Mouse (Mus musculus) kidney, postnatal 36 days (tissue): ENCODE results near the gene Dus1l.
"Not testable (repeated sequence)": the region's sequence is repeated elsewhere in the genome, so short reads cannot be mapped to it uniquely, and the experiment has no call there.

Experiments used
- DNase-seq, 2 experiments: peaks; one replicate each; pipeline ENCODE4 v3.0.0; 2021 to 2022; ENCODE audit warnings: mixed read lengths in 2 of 2

The Dus1l gene

DNA sequence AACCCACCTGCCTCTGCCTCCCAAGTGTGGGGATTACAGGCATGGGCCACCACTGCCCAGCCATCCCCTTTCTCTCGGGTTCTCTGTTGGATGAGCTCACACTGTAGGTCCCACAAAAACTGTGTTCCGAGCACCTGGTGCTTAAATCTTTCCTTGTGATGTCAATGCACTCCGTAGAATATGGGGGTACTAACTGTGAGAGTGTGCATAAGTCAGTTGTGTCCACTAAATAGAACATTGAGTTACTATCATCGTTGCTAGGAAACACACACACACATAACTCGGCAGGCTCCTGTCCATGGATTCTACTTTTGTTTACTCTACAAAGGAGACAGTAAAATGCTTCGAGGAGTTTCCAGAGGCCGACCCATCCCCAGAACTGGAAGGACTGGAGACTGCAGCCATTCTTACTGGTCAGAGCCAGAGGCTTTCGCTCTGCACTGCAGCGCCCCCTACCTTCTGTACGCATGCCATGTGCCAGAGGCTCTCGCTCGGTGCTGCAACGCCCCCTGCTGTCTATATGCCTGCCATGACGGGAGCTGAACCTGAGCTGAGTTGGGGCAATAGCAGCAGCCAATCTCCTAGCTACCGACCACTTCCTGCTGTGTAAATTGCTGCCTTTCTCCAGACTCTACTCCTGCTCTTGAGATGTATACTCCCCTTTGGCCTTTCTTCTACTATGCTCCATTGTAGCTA lies 20.3 kb downstream of the Dus1l start:
- DNase-seq: peak; percentile 93 to 99

DNA sequence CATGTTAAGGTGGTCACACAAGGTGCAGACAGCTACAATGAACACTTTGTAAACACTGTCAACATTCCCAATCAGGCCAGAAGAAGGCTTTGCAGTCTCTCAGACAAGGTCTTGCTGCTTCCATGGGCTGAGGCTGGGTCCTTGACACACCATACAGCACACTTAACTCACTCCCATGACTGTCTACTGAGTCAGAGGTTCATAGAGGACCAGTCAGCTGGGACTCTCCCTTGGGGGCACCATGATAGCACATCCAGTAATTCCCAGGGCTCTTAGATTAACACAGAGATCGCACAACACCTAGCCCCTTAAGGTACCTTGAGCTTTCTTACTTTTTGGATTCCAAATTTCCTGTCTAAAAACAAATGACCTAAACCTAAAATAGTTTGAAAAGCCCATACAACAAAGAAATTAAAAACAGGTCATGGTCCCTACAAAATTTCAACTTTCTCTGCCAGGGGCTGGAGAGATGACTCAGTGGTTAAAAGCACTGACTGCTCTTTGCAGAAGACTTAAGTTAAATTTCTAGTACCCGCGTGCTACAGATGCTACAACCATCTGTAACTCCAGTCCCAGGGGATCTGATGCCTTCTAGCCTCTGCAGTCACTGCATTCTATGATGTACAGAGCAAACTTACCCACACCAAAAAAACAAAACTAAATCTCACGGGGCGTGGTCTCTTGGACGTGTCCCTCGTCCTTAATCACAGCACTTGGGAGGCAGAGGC lies 22.6 kb downstream of the Dus1l start:
- no peak for DNase-seq

DNA sequence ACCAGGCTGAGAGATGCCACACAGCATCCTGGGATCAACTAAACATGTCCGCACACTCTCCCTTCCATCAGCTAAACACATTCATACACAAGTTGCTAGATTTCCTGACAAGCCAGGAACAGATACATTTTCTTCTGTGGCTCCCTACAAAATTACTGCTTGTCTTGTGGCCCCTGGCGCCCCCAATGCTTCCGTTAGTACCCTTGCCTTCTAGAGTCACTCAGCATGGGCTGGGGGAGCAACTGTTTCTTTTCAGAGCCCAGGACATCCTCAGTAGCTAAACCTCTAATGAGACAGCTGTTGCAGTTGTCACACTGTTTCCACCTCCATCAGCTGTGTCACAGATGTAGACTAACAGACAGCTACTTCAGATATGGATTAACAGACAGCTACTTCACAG lies 23.5 kb downstream of the Dus1l start:
- no peak for DNase-seq

DNA sequence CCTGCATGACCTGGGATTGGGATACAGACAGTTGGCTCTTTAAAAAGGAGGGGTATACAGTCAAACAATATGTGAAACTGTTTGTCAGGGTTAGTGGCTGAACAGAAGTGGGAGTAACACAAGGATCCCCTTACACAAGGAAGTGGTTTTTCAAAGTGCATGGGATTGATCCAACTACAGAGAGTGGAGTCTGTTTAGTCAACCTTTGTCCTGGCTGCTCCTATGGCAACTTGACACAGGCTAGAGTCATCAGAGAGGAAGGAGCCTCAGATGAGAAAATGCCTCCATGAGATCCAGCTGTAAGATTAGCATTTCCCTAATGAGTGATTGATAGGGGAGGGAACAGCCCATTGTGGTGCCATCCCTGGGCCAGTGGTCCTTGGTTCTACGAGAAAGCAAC lies 28.0 kb downstream of the Dus1l start:
- no peak for DNase-seq

DNA sequence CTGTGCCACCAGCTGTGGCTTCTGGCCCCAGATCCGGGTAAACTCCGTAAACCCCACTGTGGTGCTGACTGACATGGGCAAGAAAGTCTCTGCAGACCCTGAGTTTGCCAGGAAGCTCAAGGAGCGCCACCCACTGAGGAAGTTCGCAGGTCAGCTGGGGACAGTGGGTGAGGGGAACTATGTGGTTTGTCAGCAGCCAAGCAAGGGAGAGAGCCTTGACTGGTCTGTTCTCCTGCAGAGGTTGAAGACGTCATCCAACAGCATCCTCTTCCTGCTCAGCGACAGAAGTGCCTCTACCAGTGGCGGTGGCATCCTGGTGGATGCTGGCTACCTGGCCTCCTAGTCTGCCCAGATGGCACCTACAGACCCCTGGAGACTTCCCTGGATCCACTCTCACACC lies 29.2 kb downstream of the Dus1l start:
- not testable (repeated sequence) for DNase-seq

DNA sequence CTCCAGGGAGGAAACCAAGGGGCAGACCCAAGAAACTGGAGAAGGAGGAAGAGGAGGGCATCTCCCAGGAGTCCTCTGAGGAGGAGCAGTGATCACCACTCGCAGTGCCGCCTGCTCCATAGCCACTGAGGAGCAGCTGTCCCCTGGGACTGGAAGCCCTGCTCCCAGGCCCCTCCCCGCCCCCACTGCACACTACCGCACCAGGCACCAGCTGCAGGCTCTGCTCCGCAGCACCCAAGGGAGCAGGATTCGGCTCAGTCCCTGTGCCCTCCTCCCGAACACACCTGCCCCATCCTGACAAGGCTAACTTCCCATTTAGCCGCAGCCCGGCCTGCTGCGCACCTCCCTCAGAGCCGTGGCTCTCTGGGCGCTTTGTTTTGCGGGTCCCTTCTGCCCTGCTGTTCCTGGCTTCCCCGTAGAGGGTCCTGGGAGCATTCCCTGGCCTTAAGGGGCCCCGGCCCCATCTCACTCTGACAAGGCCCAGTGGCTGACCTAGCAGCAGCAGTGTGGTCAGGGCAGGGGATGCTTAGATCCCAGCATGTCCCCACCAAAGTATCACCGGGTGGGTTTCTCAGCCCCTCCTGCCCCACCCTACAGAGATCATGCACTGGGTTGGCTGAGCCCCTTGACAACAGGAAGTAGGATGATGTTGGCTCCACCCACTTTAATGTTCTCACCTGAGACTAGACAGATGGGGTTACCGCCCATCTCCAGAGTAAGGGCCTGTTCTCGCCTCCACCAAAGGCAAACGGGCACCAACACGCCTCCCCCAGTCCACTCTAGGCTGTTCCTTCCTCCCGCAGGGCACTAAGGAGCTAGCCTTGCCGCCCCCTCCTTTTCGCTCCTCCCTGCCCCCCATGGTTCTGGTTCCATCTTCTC lies 32.8 kb downstream of the Dus1l start:
- DNase-seq: not testable (repeated sequence)

DNA sequence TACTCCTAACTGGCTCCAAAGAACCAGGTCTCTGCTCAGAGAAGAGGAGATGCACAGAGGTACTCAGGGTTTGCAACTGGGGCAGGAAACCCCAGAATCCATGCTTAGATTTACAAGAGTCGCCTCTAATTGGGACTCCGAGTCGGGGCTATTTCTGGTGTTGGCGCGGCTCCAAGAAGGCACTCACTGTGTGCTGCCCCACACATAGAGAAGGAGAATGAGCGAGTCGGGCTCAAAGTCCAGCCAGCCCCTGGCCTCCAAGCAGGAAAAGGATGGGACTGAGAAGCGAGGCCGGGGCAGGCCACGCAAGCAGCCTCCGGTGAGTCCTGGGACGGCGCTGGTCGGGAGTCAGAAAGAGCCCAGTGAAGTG lies 33.5 kb downstream of the Dus1l start, which contains the start of gene Hmga1b:
TSS of gene Hmga1b (plus strand) at position 123 of the 370 bp plus-strand sequence.
- peak in 1 of 2 experiments; percentile 54 for DNase-seq

DNA sequence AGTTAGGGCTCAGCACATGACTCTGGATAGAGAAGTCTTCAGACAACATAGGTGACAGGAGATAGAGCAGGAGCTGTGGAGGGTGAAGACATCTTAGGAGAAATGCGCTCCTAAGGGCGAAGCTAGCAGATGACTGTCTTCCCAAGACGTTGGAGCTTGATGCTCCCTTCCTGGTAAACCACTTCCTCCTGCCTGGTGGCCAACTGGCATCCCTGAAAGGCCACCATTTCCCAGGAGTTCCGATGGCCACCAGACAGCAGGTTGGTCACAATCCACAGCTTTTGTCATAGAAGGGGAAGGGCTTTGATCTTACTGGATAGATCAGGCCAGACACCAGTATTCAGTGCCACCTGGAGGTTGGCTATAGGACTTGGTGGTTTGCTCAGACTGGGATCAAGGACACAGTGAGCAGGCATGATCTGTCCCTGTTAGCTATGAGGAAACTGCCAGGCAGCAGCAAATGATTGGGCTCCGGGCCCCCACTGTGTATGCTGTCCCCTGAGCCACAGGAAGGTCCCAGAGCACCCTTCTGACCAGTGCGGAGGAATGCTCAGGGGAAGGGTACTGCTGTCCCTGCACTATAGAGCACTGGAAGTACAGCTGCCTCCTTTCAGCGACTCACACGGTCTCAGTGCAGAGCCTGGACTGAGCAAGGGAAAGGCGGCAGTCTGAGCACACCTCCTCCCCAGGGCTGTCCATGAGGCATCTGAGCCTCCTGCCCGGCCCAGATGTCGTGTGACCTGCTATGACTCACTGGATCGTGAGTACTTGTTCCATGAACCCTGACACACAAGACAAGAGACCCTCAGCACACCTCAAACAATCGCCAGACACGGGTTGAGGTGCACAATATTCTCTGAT lies 34.2 kb downstream of the Dus1l start:
- no peak for DNase-seq

DNA sequence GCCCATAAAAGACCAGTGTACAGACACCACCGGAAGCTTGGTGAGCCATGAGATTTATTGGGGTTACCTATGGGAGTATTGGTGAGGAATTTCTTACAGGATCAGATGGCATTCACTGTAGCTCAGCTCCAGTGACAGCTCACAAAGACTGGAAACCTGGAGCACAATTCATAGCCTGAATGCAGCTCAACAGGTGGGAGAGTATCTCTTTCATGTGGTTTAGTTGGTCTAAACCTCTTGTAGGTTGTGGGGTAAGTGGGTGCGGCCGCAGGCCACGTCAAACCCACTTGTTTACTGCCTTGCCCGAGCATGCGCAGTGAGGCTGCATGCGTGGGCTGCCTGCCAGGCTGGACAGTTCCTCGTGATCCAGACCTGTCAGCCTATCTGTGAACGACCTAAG lies 36.0 kb downstream of the Dus1l start:
- no peak for DNase-seq

DNA sequence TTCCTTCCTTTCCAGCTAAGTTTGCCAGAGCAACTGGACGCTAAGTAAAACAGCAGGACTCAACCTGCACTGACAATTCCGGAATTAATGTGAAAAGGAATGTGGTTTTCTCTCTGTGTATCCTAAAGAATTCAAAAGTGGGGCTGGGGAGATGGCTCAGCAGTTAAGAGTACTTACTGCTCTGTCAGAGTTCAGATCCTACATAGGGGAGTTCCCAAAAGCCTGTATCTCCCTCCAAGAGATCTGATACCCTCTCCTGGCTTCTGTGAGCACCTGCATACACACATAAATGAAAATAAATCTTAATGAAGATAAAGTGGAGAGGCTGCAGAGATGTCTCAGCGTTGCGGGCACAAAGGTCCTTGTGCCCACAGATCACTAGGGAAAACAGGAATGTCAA lies 44.6 kb downstream of the Dus1l start:
- no peak for DNase-seq

DNA sequence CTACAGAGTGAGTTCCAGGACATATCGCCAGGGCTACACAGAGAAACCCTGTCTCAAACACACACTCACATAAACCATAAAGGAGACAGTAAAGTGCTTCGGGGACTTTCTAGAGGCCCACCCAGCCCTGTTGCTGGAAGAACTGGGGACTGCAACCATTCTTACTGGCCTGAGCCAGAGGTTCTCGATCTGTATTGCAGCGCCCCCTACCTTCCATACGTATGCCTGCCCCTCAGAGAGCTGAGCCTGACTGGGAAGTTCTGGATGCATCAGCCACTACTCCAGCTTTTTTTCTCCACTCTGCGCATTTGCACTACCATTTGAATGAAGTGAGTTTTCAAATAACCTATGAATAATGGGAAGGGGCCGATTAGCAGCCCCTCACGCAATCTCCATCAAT lies 46.8 kb downstream of the Dus1l start:
- peak; percentile 54 to 75 for DNase-seq

DNA sequence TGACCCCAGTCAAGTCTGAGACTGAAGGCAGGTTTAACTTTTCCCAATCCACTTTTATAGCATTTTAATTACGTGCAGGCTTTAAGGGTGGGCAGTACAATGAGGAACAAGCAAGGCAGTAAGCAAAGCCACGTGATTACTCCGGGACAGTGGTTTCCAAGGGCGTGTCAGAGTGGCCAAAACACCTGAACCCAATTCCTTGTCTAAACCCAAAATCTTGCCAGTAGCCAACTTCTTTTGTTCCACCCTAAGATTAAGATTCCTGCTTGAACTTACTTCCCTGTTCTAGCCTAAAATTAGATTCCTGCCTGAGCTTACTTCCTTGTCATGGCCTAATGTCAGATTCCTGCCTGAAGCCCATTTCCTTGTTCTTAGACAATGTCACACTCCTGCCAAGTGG lies 48.2 kb downstream of the Dus1l start:
- DNase-seq: peak in 1 of 2 experiments; percentile 28

DNA sequence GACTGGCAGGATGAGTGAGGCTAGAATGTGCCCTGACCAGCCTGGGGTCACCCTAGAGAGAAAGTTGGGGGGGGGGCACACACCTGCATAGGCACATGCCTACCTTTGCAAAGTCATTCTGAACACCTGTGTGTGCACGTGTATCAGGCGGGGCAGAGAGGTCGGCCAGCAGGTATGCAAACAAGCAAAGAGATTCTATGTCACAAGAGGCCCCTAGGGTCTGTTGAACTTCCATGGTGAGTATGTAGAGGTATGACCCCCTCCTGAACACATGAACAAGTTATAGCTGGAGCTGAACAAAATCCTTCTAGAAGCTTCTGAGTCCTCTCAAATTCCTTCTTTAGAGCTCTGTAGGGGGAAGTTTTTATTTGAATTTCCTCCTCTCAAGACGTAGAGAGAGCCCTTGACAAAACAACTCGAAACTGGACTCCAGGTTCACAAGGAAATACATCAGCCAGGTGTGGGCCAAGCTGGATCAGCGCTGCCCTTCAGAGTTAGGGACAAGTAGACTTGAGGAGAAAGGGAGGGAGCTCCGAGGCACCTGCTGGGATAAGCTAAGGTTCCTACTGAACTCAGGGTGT lies 52.0 kb downstream of the Dus1l start:
- no peak for DNase-seq

DNA sequence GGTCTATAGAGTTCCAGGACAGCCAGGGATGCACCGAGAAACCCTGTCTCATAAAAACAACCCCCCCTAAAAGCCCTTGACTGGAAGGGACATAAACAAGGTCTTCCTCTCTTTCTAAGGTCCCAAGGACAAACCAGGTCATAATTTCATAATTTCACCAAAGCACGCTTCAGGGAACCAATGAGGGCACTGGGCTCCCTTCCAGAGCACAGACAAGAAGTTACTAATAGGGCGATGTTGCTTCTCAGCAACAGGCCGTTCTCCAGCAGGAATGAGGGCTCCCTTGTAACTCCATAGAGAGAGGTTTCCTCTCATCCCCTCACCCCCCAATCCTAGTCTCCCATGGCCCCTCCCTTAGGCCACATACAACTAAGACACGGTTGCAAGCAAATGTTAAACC lies 55.2 kb downstream of the Dus1l start:
- no peak for DNase-seq
